Mouse (Mus musculus) left cerebral cortex, postnatal 36 days (tissue): ENCODE data around the gene Cwf19l1. TPM values are rescaled to one million over a fixed set of nuclear protein-coding genes. Genes with fewer than 3 reads are reported as not detected.
"Not testable (repeated sequence)": the region's sequence is repeated elsewhere in the genome, so short reads cannot be mapped to it uniquely, and the experiment has no call there.

Experiments used
- DNase-seq, 2 experiments: peaks; one replicate each; pipeline ENCODE4 v3.0.0; 2021 to 2022; ENCODE audit warnings: low spot score in 2 of 2, mixed read lengths in 1 of 2
- intact Hi-C: fragments of 180-260 bp; cut with DNase I; formaldehyde crosslinking; loops from one replicate; pipeline ENCODE4 v1.15.1; 2025
- total RNA-seq, 2 experiments: library from RNA; stranded (reverse); gene quantifications; 2 replicates each; pipeline ENCODE4 v1.2.3; 2021

Gene Cwf19l1
- total RNA-seq, 2 experiments from 2014 or later, result 15.9 to 18.4 TPM

DNA sequence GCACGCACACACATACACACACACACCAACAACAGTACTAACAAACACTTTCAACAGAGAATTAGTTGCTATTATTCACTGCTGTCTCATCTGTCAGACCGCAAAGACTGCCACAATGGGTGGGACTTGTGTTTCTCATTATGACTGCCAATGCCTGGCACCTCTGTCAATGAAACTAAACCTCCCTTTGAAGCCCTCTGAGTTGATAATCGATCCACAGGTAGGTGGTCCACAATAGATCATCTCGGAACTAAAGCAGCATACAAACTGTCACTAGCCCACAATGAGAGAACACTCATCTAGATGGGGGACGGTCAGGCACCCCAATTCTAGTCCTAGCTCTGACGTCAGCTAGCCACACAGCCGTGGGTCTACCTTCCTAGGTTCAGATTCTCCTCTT is 14.5 kb downstream of the Cwf19l1 start:
- DNase-seq, result no peak

DNA sequence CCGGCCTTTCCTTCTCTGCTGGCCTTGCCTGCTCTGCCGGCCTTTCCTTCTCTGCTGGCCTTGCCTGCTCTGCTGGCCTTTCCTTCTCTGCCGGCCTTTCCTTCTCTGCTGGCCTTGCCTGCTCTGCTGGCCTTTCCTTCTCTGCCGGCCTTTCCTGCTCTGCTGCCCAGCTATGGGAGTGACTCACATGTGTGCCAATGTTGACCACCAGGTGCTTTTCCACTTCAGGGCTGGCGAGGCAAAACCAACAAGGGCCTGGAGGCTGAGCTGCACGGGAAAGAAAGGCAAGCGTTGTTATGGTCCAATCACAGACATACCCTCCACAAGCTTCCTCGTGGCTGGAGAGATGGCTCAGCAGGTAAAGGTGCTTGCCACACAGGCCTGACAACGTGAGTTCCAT is 15.0 kb downstream of the Cwf19l1 start:
- DNase-seq, intact Hi-C loops: not testable (repeated sequence)

More for the DNA sequence above, 14.5 kb downstream of the Cwf19l1 start:
- intact Hi-C loops, result no loop called here

DNA sequence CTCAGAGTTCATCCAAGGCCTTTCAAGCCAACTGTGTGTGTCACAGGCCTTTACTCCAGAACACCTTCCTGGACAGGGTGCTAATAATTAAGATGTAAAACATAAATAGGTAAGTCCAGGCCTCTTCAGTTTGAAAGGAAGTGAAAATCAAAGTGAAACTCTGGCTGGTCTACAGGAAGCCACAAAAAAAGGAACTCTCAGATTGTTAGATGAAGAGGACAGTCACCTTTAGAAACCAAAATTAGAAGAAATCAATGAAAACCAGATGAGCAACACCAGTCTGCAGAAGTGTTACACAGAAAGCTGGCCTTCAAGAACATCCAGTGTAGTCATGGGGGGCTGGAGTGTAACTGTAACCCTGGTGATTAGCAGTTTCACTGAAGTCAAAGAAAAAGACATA is 17.9 kb downstream of the Cwf19l1 start:
- intact Hi-C loops, result no loop called here
- DNase-seq, result no peak

DNA sequence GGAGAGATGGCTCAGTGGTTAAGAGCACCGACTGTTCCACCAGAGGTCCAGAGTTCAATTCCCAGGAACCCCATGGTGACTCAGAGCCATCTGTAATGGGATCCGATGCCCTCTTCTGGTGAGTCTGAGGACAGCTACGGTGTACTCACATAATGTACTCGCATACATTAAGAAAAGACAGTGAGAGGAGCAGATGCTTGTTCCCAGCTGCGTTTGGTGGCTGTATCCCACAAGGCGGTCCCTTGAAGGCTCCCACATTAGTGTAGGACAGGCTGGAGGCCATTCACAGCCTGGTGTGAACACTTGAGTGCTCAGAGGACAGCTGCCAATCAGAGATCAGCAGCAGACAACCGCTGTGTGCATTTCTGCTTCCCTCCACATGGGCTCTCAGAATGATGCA is 24.0 kb downstream of the Cwf19l1 start:
- DNase-seq, result no peak
- intact Hi-C loops, result no loop called here

DNA sequence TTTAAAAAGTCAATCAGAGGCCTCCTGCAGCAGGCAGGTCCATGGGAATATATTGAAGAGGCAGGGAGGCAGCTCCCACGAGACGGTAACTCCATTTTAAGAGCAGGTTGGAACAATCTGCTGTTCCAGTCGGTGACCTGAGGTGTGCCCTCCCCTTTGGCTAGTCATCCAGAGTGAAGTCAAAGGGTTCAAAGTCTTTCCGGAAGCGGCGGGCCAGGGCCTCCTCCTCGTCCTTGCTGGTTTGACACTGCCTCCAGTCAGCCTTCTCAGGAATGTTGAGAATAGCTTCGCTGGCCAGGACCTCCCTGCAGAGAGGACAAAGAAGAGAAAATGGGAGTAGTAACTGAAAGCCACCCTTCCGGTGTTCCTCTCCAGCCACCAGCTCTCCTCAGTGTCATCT is 25.3 kb downstream of the Cwf19l1 start:
- intact Hi-C loops, result no loop called here
- DNase-seq, result no peak

DNA sequence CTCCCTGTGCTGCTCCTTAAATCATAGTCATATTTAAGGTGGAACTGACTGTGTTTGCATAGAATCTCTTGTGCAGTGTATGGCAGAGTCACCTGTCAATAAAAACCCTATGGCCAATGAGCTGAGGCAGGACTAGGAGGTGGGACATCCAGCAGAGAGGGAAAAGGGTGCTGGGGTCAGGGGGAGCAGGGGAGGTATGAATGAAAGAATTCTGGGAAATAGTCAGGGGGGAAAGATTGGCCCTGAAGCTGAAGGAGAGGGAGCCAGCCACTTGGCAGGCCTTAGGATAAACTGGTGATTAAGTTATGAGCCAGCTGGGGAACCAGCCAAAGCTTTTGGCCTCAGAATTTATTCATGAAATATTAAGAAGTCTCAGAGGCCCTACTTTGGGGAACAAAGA is 26.7 kb downstream of the Cwf19l1 start:
- intact Hi-C loops, result no loop called here
- DNase-seq, result no peak

DNA sequence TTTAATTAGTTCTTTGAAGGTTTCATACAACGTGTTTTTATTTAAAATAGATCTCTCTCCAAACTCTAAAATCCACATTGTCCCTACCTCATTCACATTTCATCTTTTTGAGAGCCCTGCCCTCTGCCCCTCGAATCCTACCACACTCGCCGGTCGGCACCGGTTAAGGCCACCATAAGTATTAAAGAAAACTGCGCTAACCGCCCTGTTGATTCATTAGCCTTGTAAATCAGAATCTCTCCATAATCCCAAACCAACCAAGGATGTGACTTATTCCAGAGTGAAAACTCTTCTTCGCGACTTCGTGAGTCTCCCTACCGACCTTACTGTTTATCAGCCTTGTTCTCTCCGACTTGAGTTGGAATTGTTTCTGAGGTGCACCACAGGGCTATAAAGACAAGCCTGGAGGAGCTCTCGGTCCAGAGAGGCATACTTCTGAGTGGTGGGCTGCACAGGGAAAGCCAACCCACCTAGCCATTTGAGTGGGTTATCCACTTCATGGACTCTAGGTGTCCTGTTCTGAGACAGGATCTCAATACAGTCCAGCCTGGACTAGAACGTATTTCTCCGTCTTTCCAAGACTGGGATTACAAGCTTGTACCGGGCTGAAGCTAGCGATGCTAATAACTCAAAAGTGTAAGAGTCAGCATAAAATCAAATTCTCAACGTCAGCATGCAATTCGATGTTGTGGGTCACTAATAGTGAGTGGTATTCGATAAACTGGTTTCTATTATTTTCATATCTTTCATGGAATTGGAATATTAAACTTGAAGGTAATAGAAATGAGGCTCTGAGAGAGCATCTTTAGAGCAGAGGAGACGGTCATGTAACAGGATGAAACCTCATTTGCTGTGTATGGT is 27.8 kb downstream of the Cwf19l1 start:
- intact Hi-C loops, result no loop called here
- peak in 1 of 2 experiments; percentile 12 for DNase-seq

DNA sequence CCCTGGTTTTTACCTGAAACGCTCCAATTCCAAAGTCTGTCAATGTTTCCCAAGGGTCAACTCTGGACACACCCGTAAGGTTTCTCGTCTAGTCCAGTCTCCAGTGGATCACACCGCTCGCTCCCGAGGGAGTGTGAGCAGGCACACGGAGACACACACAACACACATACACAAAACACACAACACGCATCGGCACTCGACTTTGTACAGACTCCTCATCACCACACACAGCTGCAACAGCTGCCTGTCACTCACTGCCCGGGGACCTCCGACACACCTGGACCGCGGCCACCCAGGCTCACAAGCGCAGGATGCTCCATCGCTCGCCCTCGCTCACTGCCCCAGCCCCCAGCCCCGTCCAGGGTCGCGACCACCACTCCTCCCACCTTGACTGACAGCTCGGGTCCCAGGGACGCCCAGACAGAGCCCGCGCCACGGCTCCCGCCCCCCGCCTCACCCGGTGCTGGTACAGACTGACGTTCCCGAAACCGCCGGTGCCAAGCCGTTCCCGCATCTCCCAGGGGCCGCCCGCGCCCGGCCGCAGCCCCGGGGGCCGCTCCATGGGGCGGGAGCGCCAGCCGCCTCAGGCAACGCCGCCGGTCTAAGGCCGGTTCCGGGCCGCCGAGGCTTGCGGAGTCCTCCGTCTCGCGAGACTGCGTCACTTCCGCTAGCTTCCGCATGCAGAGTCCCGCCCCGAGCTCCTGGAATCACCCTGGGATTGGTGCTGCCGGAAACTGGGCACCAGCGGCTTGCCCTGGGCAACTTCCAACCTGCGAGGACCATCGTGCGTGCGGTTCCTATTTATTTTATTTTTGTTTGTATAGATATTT is 28.6 kb downstream of the Cwf19l1 start, which contains the start of gene Chuk:
Gene Chuk (minus strand): TSS at position 650 of the 830 bp plus-strand sequence.
- peak; percentile 92 to 95 for DNase-seq
- intact Hi-C loops, result no loop called here

DNA sequence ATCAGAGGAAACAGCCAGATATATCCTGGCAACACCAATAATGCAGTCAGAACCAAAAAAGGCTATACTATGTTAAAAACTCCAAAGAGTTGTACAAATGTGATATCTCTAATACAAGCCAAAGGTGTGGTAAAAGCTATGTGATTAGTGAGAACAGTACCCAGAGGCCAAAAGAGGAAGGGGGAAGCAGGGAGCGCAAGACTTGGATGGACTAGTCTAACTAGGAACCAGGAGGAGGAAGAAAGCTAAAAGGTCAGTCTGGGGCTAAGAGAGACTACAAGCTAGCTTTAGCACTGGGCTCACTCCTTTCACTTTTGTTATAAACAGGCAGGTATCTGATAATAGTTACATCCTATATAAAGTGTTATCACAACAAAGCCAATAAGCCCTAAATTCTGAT is 31.3 kb downstream of the Cwf19l1 start:
- DNase-seq, result no peak
- intact Hi-C loops, result no loop called here

DNA sequence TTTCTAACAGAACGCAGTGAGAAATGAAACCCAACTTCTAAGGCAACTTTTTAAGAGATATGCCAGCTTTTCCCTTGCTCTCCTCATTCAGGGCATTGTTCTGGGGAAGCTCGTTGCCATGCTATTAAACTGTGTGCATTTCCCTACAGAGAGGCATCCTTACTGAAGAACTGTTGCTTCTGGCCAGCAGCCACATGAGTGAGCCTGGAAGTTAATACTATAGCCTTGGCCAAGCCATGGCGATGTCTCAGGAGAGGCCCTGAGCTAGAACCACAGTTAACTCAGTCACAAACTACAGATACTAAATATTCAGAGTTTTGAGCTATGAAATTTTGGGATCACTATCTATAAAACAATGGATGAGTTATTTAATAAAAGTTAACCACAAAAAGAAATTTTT is 32.7 kb downstream of the Cwf19l1 start:
- no peak for DNase-seq
- intact Hi-C loops, result no loop called here

DNA sequence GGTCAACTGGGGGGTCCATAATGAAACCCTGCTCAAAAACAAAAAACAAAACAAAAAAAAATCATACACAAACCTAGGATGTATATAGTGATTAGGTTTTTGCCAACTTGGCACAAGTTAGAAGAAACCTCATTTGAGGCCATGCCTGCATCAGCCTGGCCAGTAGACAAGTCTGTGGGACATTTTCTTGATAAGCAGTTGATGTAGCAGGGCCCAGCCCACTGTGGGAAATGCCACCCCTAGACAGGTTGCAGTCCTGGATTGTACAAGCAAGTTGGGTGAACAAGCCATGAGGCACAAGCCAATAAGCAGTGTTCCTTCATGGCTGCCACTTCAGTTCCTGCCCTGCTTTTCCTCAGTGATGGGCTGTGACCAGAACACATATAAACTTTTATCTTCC is 34.8 kb downstream of the Cwf19l1 start:
- intact Hi-C loops, result no loop called here
- no peak for DNase-seq

DNA sequence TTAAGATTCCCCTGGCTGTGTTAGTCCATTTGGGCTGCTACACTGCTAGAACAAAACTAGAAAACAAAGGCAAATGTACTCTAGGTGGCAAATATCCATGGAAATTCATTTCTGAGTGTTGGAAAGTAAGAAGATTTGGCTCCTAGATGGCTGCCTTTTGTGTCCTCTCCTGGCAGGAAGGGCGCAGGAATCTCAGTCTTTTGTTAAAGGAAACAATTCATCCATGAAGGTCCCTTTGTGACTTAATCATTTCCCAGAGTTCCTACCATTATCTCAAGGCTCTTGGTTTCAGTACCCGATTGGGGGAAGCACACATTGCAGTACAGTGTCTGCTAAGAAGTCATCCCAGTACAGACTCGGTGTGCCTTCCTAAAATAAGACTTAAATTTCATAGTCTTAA is 49.4 kb downstream of the Cwf19l1 start:
- DNase-seq, result no peak
- intact Hi-C loops, result no loop called here

DNA sequence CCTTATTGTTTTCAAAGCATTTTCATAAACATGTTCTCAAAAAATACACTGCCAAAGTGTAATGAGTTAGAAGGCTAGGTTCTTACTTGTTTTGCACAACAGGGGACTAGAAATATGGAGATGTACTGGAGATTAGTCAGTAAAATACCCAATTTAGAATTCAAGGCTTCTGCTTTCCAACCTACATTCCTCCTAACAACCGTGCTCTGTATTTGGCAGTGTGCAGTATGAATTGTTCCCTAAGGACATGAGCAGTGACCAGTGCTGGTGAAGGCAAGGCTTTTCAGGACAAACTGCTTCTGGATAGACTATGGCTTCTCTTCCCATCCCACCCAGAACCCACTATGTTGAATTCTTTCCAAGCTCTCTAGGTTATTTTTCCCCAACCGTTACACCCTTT is 54.8 kb downstream of the Cwf19l1 start:
- no peak for DNase-seq
- intact Hi-C loops, result no loop called here

DNA sequence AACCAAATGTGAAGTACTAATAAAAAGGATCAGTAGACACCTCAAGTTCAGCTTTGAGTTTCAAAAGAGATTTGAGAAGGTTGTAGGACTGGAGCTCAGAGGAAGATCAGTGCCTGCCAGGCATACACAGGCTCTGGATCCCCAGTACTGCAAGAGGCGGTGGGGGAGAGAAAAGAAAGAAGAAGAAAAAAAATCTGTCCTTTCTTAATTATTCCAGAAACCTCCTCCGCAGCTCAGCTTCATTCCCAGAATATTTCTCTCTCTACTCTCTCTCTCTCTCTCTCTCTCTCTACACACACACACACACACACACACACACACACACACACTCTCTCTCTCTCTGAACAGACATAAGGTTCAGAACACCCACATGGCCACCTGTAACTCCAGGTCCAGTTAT is 55.7 kb downstream of the Cwf19l1 start:
- DNase-seq, result no peak
- intact Hi-C loops, result no loop called here

DNA sequence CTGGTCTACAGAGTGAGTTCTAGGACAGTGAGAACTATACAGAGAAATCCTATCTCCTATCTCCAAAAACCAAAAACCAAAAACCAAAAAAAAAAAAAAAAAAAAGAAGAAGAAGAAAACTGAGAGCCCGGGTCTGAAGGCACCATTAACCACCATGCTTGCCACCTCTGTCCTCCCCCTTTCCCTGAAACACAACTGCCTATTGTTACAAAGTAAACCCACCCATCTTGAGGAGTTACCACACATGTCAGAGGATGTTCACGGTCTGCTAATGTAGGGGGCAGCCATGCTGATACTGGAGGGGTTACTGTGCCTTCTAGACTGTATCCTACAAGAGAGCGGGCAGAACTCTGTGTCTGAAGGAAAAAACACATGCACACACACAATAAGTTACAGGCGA is 58.7 kb downstream of the Cwf19l1 start:
- DNase-seq, result no peak
- intact Hi-C loops, result no loop called here

DNA sequence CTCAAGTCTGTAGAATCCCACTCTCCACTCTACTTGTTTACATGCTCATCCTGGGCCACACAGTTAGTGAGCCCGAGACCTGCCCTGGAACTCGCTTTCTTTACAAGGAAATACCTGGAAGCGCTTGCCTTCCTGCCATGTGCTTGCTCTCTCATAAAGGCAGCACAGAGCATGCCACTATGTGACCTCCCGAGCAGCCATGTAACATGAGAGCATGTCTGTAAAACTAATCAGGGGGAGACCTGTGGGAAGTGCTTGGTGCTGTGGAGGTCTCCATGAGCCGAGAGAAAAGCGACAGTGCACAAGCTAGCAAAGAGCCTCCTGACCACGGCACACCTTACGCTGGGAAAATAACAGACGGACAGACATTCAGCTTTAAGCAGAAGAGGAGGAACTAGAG is 59.2 kb downstream of the Cwf19l1 start:
- intact Hi-C loops, result no loop called here
- DNase-seq, result no peak

DNA sequence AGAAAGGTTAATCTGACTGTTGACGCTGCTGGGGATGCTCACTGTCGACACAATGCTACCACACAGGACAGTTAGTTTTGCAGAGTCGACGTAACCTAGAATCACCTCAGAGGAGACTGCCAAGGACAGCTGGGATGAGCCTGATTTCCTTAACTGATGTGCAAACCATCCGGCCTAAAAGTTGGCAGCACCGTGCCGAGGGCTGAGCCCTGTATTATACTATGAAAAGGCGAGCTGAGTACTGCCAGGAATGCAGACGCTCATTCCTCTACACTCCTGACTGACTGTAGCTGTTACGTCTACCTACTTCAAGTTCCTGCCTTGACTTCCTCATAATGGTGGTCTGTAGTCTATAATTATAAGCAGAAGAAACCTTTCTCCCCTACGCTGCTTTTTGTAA is 60.7 kb downstream of the Cwf19l1 start:
- no peak for DNase-seq
- intact Hi-C loops, result no loop called here

DNA sequence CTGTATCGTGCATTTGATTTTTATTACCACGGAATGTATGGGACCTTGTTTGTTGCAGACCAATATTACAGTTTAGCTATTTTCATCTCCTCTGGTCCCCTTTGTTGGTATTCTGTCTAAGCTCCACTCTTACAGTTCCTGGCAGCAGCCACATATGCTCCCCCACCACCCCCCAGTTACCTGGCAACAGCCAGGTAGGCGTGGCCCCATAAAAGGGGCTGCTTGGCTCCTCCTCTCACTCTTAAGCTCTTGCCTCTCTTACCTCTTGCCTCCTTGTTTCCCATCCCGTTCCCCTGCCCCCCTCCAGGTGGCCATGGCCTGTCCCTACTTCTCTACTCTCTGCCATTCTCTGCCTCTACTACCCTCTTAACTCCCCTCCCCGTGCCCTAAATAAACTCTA is 64.5 kb downstream of the Cwf19l1 start:
- DNase-seq, result no peak
- intact Hi-C loops, result no loop called here

DNA sequence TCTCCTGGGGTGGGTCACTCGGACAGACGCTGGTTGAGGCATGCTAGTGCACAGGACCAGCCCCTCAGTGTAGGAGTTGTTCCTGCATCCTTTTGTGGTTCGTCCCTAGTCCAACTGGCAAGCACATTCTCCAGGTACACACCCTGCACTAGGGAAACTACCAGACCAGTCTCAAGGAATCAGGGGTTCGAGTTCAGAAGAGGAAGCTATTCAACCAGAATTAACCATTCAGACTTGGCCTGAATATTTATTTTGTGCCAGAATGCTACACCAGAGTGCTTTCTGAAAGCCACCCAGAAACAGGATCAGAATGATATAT is 65.8 kb downstream of the Cwf19l1 start:
- intact Hi-C loops, result no loop called here
- no peak for DNase-seq

DNA sequence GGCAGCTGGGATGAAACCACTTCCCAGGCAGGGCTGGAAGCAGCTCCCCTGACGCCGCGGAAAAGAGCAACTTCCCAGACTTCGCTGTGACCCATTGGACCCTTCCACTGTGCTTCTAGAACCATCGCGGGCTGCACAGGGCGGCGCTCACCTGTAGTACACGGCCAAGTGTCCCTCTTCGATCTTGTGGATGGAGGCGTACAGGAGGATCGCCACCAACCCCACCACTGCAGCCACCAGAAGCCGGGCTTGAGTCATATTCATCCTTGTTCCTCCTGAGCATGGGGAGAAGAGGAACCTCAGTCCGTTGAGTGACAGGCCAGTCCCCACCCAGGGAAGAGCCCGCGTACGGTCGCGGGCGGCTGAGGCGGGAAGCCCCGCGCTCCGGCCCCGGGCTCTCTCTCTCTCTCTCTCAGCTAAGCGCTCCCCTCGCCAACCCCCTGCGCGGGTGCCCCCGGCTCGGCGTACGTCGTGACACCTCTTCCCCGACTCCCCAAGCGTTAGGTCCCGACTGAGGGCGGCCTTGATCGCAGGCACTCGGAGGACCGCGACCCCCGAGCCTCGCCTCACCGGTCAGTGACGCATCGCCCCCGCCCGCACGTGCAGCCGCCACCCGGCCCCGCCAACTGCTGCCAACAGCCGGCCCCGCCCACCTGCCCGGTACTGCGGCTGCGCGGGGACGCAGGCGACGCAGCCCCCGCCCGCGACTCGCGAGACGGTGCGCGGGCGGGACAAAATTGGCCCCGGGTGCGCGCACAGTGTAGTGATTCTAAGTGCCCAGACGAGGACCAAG is 66.4 kb downstream of the Cwf19l1 start, which contains the start of gene Erlin1:
Gene Erlin1 (minus strand): TSS at position 665 of the 793 bp plus-strand sequence.
- intact Hi-C loops, result no loop called here
- DNase-seq, result peak; percentile 90 to 93
